Mouse (Mus musculus) heart, adult 2 months (tissue): ENCODE measurements around the gene Dock11.

Experiments used
- CTCF ChIP-seq: fragments of 200-600 bp; IDR thresholded peaks from 2 replicates; pipeline ENCODE4 v1.8.1; 2022; ENCODE audit warnings: antibody characterized with exemption, mild to moderate bottlenecking, moderate library complexity
- POLR2A ChIP-seq: fragments of 200-500 bp; IDR thresholded peaks from 2 replicates; pipeline ENCODE4 v1.6.1; 2011; ENCODE audit warnings: mild to moderate bottlenecking, low read depth, low read length, control low read depth; ENCODE audit not compliant: insufficient read depth

- TF ChIP-seq CTCF (peak; percentile 55), POLR2A (no peak)
These were observed 8.9 kb upstream of the Dock11 start for GRCm38 (mm10) chrX:35879703-35880102.
